Mouse (Mus musculus): Measurements from ENCODE around the gene Uqcr11. TPM values are rescaled to one million over a fixed set of nuclear protein-coding genes. Genes with fewer than 3 reads are reported as not detected.

Gene Uqcr11
- polyA plus RNA-seq, 1 experiment from 2014 or later = 1,253 TPM

DNA sequence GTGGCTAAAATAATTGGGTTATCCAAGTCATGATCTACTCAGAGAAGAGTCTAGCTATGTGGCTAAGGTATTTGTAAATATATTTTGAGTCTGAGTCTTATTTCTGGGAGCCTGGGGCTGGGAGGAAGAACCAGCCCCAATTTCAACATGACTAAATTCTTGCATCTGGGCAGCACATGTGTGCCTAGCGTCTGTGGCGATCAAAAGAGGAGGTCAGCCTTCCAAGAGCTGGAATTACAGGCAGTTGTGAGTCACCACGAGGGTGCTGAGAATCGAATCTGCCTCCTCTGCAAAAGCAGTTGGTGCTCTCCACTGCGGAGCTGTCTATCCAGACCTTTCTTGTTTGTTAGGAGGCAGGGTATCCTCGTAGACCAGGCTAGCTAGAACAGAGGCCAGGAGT is 40.9 kb downstream of the Uqcr11 start:
- no peak overlapping the region for H3K27ac ChIP-seq
- H3K27me3 ChIP-seq (ENCODE audit: insufficient read depth, low read length) = no peaks in the 10 kb centered on the region
- DNase-seq (ENCODE audit: low spot score) = no peak
- no peak overlapping the region for H3K9ac ChIP-seq (ENCODE audit: low read depth, low read length)
- no peak overlapping the region for H3K4me2 ChIP-seq (ENCODE audit: low read length)
- 71% methylated on average over 6 of the region's 6 CpGs for WGBS
- ATAC-seq (replicated peaks; ENCODE audit: low FRiP score, low read depth) = no peak
- no peak for TF ChIP-seq CTCF (IDR thresholded peaks at IDR 0.05; ENCODE audit: low read depth)
- no peaks in the 10 kb centered on the region for H3K36me3 ChIP-seq (ENCODE audit: insufficient read depth, low read length)
- H3K4me3 ChIP-seq (replicated peaks; ENCODE audit: low read depth, low read length) = no peak overlapping the region
- no peaks in the 10 kb centered on the region for H3K9me3 ChIP-seq (replicated peaks; ENCODE audit: low read length)
- H3K4me1 ChIP-seq (replicated peaks; ENCODE audit: insufficient read depth, low read length) = no peaks in the 10 kb centered on the region

DNA sequence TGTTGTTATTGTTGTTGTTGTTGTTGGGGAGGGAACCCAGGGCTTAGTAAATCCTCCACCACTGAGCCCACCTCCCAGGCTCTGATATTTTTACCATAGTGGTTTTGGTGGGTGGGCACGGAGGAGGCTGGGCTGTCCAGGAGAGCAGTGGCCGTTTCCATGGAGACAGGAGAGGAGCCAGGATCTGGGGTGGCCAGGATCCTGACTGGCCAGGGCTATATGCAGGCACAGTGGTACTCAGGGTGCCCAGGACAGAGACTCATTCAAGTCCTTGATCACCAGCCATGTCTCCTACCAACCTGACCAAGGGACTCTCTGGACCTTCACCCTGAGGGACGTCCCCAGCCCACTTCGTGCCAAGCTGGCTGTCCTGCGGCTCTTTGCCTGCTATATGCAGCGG is 42.9 kb downstream of the Uqcr11 start:
- Histone ChIP-seq H3K9ac (ENCODE audit: low read depth, low read length) (no peak overlapping the region), H3K9me3 (replicated peaks; ENCODE audit: low read length) (no peaks in the 10 kb centered on the region), H3K4me3 (replicated peaks; ENCODE audit: low read depth, low read length) (no peak overlapping the region), H3K27me3 (ENCODE audit: insufficient read depth, low read length) (no peaks in the 10 kb centered on the region), H3K27ac (no peak overlapping the region), H3K36me3 (ENCODE audit: insufficient read depth, low read length) (no peaks in the 10 kb centered on the region), H3K4me2 (ENCODE audit: low read length) (no peak overlapping the region), H3K4me1 (replicated peaks; ENCODE audit: insufficient read depth, low read length) (no peaks in the 10 kb centered on the region)
- DNase-seq (ENCODE audit: low spot score) = no peak
- no peak for TF ChIP-seq CTCF (IDR thresholded peaks at IDR 0.05; ENCODE audit: low read depth)
- 25% methylated on average over 6 of the region's 6 CpGs for WGBS
- ATAC-seq (replicated peaks; ENCODE audit: low FRiP score, low read depth) = no peak

GRCm38 (mm10) chr10:80357994-80358639 is 48.5 kb downstream of the Uqcr11 start:
- peak; percentile 48 for TF ChIP-seq CTCF (IDR thresholded peaks at IDR 0.05; ENCODE audit: low read depth)
- Histone ChIP-seq H3K9me3 (replicated peaks; ENCODE audit: low read length) (no peaks in the 10 kb centered on the region), H3K36me3 (ENCODE audit: insufficient read depth, low read length) (no peaks in the 10 kb centered on the region), H3K4me1 (replicated peaks; ENCODE audit: insufficient read depth, low read length) (peaks cover 13% of the 10 kb centered on the region; the same call in 1 of the 2 replicates), H3K4me3 (replicated peaks; ENCODE audit: low read depth, low read length) (no peak overlapping the region), H3K9ac (ENCODE audit: low read depth, low read length) (0 out of 2 replicates have a peak overlapping the region, but pooled peaks have one; percentile 23), H3K27me3 (ENCODE audit: insufficient read depth, low read length) (peaks cover 32% of the 10 kb centered on the region), H3K4me2 (ENCODE audit: low read length) (peak overlapping the region; percentile 42), H3K27ac (no peak overlapping the region)
- ATAC-seq (replicated peaks; ENCODE audit: low FRiP score, low read depth) (peak; percentile 55), DNase-seq (ENCODE audit: low spot score) (no peak)
- WGBS = 5% methylated on average over 31 of the region's 31 CpGs

GRCm38 (mm10) chr10:80357336-80357735 is 49.3 kb downstream of the Uqcr11 start:
- Histone ChIP-seq H3K9ac (ENCODE audit: low read depth, low read length) (no peak overlapping the region), H3K27ac (no peak overlapping the region), H3K4me2 (ENCODE audit: low read length) (peak overlapping the region; percentile 42), H3K27me3 (ENCODE audit: insufficient read depth, low read length) (peaks cover 32% of the 10 kb centered on the region), H3K36me3 (ENCODE audit: insufficient read depth, low read length) (no peaks in the 10 kb centered on the region), H3K4me3 (replicated peaks; ENCODE audit: low read depth, low read length) (no peak overlapping the region), H3K4me1 (replicated peaks; ENCODE audit: insufficient read depth, low read length) (peaks cover 13% of the 10 kb centered on the region; the same call in 1 of the 2 replicates), H3K9me3 (replicated peaks; ENCODE audit: low read length) (no peaks in the 10 kb centered on the region)
- TF ChIP-seq CTCF (IDR thresholded peaks at IDR 0.05; ENCODE audit: low read depth) = no peak
- ATAC-seq (replicated peaks; ENCODE audit: low FRiP score, low read depth) (no peak), DNase-seq (ENCODE audit: low spot score) (no peak)
- WGBS = 27% methylated on average over 7 of the region's 7 CpGs

GRCm38 (mm10) chr10:80356737-80357136 is 49.9 kb downstream of the Uqcr11 start:
- 2% methylated on average over 33 of the region's 34 CpGs for WGBS
- Histone ChIP-seq H3K4me1 (replicated peaks; ENCODE audit: insufficient read depth, low read length) (peaks cover 13% of the 10 kb centered on the region; the same call in 1 of the 2 replicates), H3K27me3 (ENCODE audit: insufficient read depth, low read length) (peaks cover 32% of the 10 kb centered on the region), H3K36me3 (ENCODE audit: insufficient read depth, low read length) (no peaks in the 10 kb centered on the region), H3K27ac (no peak overlapping the region), H3K4me3 (replicated peaks; ENCODE audit: low read depth, low read length) (peak overlapping the region; percentile 27), H3K9me3 (replicated peaks; ENCODE audit: low read length) (no peaks in the 10 kb centered on the region), H3K9ac (ENCODE audit: low read depth, low read length) (no peak overlapping the region; the same call in 1 of the 2 replicates), H3K4me2 (ENCODE audit: low read length) (peak overlapping the region; percentile 53)
- DNase-seq (ENCODE audit: low spot score) (no peak), ATAC-seq (replicated peaks; ENCODE audit: low FRiP score, low read depth) (no peak)
- TF ChIP-seq CTCF (IDR thresholded peaks at IDR 0.05; ENCODE audit: low read depth) = no peak

GRCm38 (mm10) chr10:80356001-80356682 is 50.5 kb downstream of the Uqcr11 start, which contains the start of gene Plk5:
Gene Plk5 (plus strand): TSS chr10:80356459.
- no peak for TF ChIP-seq CTCF (IDR thresholded peaks at IDR 0.05; ENCODE audit: low read depth)
- Histone ChIP-seq H3K9ac (ENCODE audit: low read depth, low read length) (no peak within 1 kb of the TSS; the same call in 1 of the 2 replicates), H3K4me1 (replicated peaks; ENCODE audit: insufficient read depth, low read length) (peaks cover 13% of the 10 kb centered on the region; the same call in 1 of the 2 replicates), H3K9me3 (replicated peaks; ENCODE audit: low read length) (no peaks in the 10 kb centered on the region), H3K4me3 (replicated peaks; ENCODE audit: low read depth, low read length) (peak within 1 kb of the TSS; percentile 27), H3K27ac (no peak within 1 kb of the TSS), H3K27me3 (ENCODE audit: insufficient read depth, low read length) (peaks cover 32% of the 10 kb centered on the region), H3K4me2 (ENCODE audit: low read length) (peak within 1 kb of the TSS; percentile 53), H3K36me3 (ENCODE audit: insufficient read depth, low read length) (no peaks in the 10 kb centered on the region)
- ATAC-seq (replicated peaks; ENCODE audit: low FRiP score, low read depth) (no peak), DNase-seq (ENCODE audit: low spot score) (no peak)
- under 1% methylated on average over 52 of the region's 53 CpGs for WGBS
